Mouse (Mus musculus): Measurements from ENCODE around the gene Myod1.

DNA sequence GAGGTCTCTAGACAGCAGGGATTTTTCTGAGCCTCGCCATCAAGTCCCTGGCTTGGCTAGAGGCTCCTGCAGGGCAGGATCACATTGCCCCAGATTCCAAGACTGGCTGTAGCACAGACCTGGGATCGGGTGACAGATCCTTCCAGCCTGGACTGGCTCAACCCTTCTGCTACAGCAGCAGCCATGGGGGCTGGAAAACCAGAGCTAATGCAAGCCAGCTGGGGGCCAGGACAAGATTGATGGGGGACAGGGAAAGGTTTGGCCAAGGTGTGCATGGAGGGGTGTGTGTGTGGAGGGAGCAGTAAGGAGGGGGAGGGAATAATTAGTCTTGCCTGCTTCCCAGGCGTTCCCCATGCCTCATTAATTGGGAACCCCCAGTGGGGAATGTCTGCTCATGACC is 36.5 kb upstream of the Myod1 start:
- TF ChIP-seq CTCF (IDR thresholded peaks at IDR 0.05; ENCODE audit: extremely low read depth, insufficient read depth, low read length) (no peak), POLR2A (IDR thresholded peaks at IDR 0.05; ENCODE audit: extremely low read depth, insufficient read depth, low read length) (no peak)

Data from cortical plate, adult 2 months (tissue).